Mouse (Mus musculus) heart, embryonic 12.5 days (tissue): ENCODE results near the gene Klhl30. TPM values are rescaled to one million over a fixed set of nuclear protein-coding genes. Genes with fewer than 3 reads are reported as not detected.

Source experiments
- ATAC-seq: fragments of 200-750 bp; cut with Nextera tagmentation; 2 replicates; pipeline ENCODE4 v1.8.0; 2017; ENCODE audit warnings: moderate TSS enrichment, moderate library complexity; ENCODE audit not compliant: insufficient number of reproducible peaks, low FRiP score
- H3K27ac ChIP-seq: fragments of 300-500 bp; sonication (generic); 2 replicates; pipeline ENCODE4 v1.5.1; 2016; ENCODE audit warnings: mild to moderate bottlenecking, moderate library complexity; ENCODE audit not compliant: poor library complexity, severe bottlenecking
- H3K27me3 ChIP-seq: fragments of 300-500 bp; sonication (generic); replicated peaks from 2 replicates; pipeline ENCODE4 v1.6.1; 2016; ENCODE audit warnings: mild to moderate bottlenecking, moderate library complexity
- H3K36me3 ChIP-seq: fragments of 300-500 bp; sonication (generic); 2 replicates; pipeline ENCODE4 v1.6.1; 2016; ENCODE audit warnings: mild to moderate bottlenecking, moderate library complexity
- H3K4me1 ChIP-seq: fragments of 300-500 bp; sonication (generic); replicated peaks from 2 replicates; pipeline ENCODE4 v1.6.1; 2016; ENCODE audit warnings: mild to moderate bottlenecking
- H3K4me2 ChIP-seq: fragments of 300-500 bp; sonication (generic); 2 replicates; pipeline ENCODE4 v1.6.1; 2016; ENCODE audit warnings: mild to moderate bottlenecking, moderate library complexity
- H3K4me3 ChIP-seq: fragments of 300-500 bp; sonication (generic); 2 replicates; pipeline ENCODE4 v1.5.1; 2016; ENCODE audit warnings: mild to moderate bottlenecking
- H3K9ac ChIP-seq: fragments of 300-500 bp; sonication (generic); 2 replicates; pipeline ENCODE4 v1.6.1; 2016; ENCODE audit warnings: mild to moderate bottlenecking, moderate library complexity
- H3K9me3 ChIP-seq: fragments of 300-500 bp; sonication (generic); replicated peaks from 2 replicates; pipeline ENCODE4 v1.6.1; 2016; ENCODE audit warnings: mild to moderate bottlenecking, moderate library complexity
- WGBS: fragments of 180-500 bp; shearing (Covaris S2); methylation state at CpG from one replicate; pipeline ENCODE4 v1.1.7; 2016; 5-methylcytosine and 5-hydroxymethylcytosine counted together
- polyA plus RNA-seq: library from polyadenylated mRNA; unstranded; fragments of >200 nt; fragmentation: Nextera tagmentation; extraction: Ambion mirVana; gene quantifications from 2 replicates; pipeline ENCODE4 v1.2.1, GENCODE M21; 2016

Klhl30 gene
- polyA plus RNA-seq, 1 experiment from 2014 or later = 44.2 TPM

DNA sequence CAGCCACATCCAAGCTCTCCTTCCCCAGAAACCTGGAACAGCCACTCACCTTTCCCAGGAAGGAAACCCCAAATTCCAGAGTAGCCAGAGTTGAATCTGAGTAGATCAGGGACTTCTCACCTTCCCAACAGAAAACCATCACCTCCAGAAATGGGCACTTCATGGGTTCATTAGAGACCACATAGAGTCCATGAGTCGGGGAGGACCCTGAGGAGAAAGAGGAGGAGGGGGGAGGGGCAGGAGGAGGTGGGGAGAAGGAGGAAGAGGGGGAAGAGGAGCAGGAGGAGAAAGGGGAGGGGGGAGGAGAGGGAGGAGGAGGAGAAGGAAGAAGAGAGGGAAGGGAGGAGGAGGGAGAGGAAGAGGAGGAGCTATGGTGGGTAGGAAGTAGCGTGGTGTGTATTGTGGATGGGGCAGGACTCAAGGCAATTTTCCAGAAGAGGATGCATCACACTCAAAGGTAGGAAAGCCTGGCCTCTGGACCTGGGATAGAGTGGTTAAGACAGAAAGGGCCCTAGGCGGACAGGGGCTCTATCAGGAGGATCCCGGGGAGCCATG lies 25.3 kb upstream of the Klhl30 start:
- Histone ChIP-seq H3K36me3 (no peaks in the 10 kb centered on the region), H3K4me3 (no peak overlapping the region), H3K27ac (no peak overlapping the region), H3K4me1 (peaks cover 13% of the 10 kb centered on the region), H3K27me3 (no peaks in the 10 kb centered on the region; the same call in 1 of the 2 replicates), H3K9ac (no peak overlapping the region), H3K4me2 (no peak overlapping the region), H3K9me3 (no peaks in the 10 kb centered on the region)
- WGBS = 75% methylated on average over 4 of the region's 4 CpGs
- no peak for ATAC-seq

DNA sequence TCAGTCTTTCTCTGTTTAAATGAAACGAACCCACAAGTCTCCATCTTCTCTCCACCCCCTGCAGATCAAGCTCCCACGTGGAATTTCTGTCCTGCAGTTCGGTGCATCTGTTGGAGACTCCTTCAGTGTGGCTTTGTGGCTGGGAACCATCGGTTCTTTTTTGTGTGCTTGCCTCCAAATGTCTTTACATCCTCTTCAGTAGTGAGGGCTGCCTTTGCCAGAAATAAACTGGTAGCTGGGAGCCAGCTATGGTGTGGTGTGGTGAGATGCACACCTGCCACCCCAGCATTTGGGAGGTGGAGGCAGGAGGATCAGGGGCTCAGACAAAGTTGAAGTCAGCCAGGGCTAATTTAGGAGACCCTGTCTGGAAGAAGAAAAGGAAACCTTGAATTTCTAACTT lies 18.7 kb upstream of the Klhl30 start:
- H3K9ac ChIP-seq = no peak overlapping the region
- 54% methylated on average over 4 of the region's 4 CpGs for WGBS
- no peaks in the 10 kb centered on the region for H3K36me3 ChIP-seq
- H3K27me3 ChIP-seq = peaks cover 16% of the 10 kb centered on the region; the same call in 1 of the 2 replicates
- H3K4me2 ChIP-seq = no peak overlapping the region
- ATAC-seq = no peak
- H3K9me3 ChIP-seq = no peaks in the 10 kb centered on the region
- H3K4me1 ChIP-seq = peaks cover 25% of the 10 kb centered on the region
- no peak overlapping the region for H3K4me3 ChIP-seq
- no peak overlapping the region for H3K27ac ChIP-seq

DNA sequence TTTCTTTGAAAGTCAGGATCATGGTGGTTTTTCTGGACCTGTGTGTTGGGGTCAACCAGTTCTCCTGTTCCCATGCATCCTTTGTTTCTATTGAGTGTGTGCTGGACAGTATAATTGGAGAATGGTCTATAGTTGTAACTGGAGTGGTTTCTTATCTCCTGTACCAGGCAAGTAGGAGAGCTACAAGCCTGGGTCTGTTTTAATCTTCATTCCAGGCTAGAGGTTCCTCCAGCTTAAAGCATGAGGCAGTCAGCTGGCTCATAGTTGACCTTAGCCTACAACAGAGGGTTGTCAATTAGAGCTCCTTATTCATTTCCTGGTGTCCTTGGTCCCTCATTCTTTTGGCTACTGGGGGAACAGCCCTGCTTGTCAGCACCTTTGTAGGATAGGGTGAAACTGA lies 17.2 kb upstream of the Klhl30 start:
- no peak for ATAC-seq
- H3K36me3 ChIP-seq = no peaks in the 10 kb centered on the region
- peaks cover 30% of the 10 kb centered on the region for H3K4me1 ChIP-seq
- no peak overlapping the region for H3K9ac ChIP-seq
- H3K27ac ChIP-seq = peak overlapping the region; percentile 20
- H3K4me3 ChIP-seq = no peak overlapping the region
- no peak overlapping the region for H3K4me2 ChIP-seq
- H3K9me3 ChIP-seq = no peaks in the 10 kb centered on the region
- peaks cover 29% of the 10 kb centered on the region; the same call in 1 of the 2 replicates for H3K27me3 ChIP-seq

DNA sequence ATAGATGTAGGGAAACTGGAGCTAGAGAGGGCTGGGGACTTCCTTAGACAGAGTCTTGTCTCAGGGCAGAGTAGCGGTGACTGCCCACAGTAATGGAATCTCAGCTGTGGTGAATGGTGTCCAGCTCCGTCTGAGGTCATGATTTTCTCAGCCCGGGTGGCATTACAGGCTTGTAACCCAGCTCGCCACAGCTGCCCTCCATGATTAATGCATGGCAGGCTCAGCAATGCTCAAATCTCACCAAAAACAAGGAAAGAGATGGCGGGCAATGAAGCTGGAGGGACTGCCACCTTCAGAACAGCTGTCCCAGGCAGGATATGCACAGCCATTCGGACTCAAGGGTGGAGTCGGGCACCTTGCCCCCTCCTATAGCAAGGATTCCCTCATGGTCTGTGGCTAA lies 13.5 kb upstream of the Klhl30 start:
- Histone ChIP-seq H3K4me2 (no peak overlapping the region), H3K4me3 (no peak overlapping the region), H3K9ac (no peak overlapping the region), H3K9me3 (no peaks in the 10 kb centered on the region), H3K27ac (no peak overlapping the region), H3K4me1 (peaks cover 28% of the 10 kb centered on the region), H3K27me3 (peaks cover 58% of the 10 kb centered on the region), H3K36me3 (no peaks in the 10 kb centered on the region)
- WGBS = 82% methylated on average over 7 of the region's 7 CpGs
- ATAC-seq = no peak

DNA sequence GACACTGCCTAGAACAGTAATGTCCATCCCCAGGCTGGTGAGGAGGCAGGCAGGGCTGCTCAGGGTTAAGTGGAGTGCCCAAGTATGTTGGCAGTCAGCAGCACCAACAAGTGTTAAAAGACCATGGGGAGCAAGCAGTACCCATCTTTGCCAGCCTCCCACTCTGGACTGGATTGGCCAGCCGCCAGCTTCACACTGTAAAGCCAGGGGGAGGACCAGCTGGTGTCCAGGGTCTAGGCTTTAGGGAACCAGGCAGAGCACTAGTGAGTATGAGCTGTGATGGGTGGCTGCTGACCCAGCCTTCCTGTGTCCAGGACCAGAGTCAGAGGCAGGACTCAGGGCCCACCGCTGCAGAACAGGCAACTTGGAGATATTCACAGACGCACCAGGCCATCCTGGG lies 6.8 kb upstream of the Klhl30 start:
- WGBS = 69% methylated on average over 3 of the region's 3 CpGs

DNA sequence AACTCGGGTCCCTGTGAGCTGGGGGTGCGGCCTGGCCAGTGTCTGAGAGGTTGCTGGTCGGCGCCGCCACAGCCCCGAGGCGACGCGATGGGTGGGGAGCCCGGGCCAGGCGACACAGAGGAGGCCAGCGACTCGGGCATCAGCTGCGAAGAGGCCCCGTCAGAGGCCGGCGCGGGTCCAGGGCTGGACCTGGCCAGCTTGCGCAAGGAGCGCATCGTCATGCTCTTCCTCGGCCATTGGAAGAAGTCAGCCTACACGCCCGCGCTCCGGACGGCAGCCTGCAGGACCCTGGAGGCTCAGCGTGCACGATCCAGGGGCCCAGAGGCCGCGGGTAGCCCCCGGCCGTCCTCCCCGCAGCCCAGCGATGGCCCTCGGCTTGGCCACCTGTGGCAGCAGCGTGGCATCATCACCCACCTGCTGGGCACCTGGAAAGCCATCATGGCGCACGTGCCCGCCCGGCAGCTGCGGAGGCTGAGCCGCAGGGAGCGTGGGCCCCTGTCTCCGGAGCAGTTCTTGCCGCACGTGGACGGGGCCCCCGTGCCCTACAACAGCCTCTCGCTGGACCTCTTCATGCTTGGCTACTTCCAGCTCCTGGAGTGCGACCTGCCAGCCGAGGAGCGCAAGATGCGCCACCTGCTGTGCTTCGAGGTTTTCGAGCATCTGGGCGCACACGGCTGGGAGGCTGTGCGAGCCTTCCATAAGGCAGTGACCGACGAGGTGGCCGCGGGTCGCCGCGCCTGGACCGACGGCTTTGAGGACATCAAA lies 5.7 kb upstream of the Klhl30 start:
- peaks cover 16% of the 10 kb centered on the region for H3K4me1 ChIP-seq
- H3K27me3 ChIP-seq = peaks cover 59% of the 10 kb centered on the region
- H3K9ac ChIP-seq = peak overlapping the region; percentile 21; the same call in 1 of the 2 replicates
- H3K27ac ChIP-seq = no peak overlapping the region
- no peaks in the 10 kb centered on the region for H3K36me3 ChIP-seq
- peak overlapping the region; percentile 36 for H3K4me3 ChIP-seq
- no peak for ATAC-seq
- H3K4me2 ChIP-seq = peak overlapping the region; percentile 69
- H3K9me3 ChIP-seq = no peaks in the 10 kb centered on the region
- WGBS = 4% methylated on average over 65 of the region's 68 CpGs

More for the DNA sequence above, 6.8 kb upstream of the Klhl30 start:
- no peak for ATAC-seq
- no peaks in the 10 kb centered on the region for H3K36me3 ChIP-seq
- H3K27ac ChIP-seq = no peak overlapping the region
- H3K9ac ChIP-seq = no peak overlapping the region
- H3K9me3 ChIP-seq = no peaks in the 10 kb centered on the region
- H3K27me3 ChIP-seq = peaks cover 70% of the 10 kb centered on the region
- H3K4me1 ChIP-seq = peaks cover 12% of the 10 kb centered on the region
- H3K4me3 ChIP-seq = no peak overlapping the region
- H3K4me2 ChIP-seq = no peak overlapping the region

DNA sequence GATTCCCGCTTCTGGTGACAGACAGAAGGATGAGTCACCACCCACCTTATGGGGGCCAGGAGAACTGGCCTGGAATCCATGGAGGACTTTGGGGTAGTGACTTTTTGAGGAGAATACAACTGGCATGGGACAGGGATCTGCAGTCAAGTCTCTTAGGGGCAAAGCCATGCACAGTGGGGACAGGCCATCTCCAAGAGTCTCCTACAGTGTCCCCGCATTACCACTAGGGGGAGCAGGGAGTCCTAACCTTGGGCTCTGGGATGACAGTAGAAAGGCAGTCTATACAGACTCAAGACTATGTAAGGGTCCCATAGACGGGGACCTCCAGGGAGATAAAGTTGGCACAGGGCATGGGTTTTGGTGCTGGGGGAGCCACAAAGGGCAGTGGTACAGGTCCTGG lies 3.9 kb upstream of the Klhl30 start:
- H3K36me3 ChIP-seq = no peaks in the 10 kb centered on the region
- peaks cover 49% of the 10 kb centered on the region for H3K27me3 ChIP-seq
- H3K4me2 ChIP-seq = no peak overlapping the region
- ATAC-seq = peak; percentile 49; the same call in 1 of the 2 replicates
- H3K27ac ChIP-seq = no peak overlapping the region
- no peaks in the 10 kb centered on the region for H3K9me3 ChIP-seq
- no peak overlapping the region for H3K9ac ChIP-seq
- WGBS = 36% methylated on average over 3 of the region's 3 CpGs
- H3K4me3 ChIP-seq = no peak overlapping the region
- peaks cover 29% of the 10 kb centered on the region for H3K4me1 ChIP-seq

DNA sequence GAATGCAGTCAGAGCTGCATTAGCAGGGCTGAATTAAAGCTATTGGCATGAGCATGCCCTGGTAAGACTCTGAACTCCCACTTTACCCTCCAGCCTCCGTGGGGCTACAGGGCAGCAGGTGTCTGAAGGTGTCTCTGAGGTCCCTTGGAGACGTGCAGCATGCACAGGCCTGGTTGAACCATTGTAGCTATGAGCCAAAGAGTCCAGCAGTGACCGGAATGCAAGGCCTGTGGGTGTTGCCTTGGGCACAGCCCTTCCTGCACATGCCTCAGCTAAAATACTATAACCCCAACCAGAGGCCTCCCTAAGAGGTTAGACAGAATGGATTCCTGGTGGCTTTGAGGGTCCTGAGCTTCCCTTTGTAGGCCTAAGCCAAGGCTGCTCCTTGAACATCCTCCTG lies 433 bp downstream of the Klhl30 start:
- Histone ChIP-seq H3K27ac (peak overlapping the region; percentile 84), H3K9ac (peak overlapping the region; percentile 69)

DNA sequence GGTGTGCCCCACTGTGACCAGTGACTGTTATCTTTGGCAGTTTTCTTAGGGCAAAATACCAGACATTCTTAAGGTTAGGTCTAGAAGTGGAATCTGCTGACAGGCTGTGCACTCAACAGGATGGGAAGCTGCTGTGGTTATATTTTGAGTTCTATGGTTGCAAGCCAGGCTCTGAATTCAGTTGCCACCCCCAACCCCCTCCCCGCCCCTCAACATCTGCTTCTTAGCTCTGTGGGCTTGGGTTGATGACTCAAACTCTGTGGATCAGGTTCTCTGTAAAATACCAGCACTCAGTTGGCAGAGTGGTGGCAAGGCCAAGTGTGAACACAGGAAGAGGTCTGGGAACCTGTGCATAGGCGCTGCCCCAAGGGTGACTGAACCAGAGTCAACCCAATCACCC lies 1.5 kb downstream of the Klhl30 start:
- WGBS = 70% methylated on average over 2 of the region's 2 CpGs
- Histone ChIP-seq H3K4me2 (peak overlapping the region; percentile 77), H3K36me3 (peaks cover 32% of the 10 kb centered on the region), H3K27ac (no peak overlapping the region), H3K4me1 (peaks cover 33% of the 10 kb centered on the region), H3K4me3 (no peak overlapping the region), H3K27me3 (no peaks in the 10 kb centered on the region), H3K9me3 (no peaks in the 10 kb centered on the region), H3K9ac (no peak overlapping the region)
- no peak for ATAC-seq

More for the DNA sequence above, 433 bp downstream of the Klhl30 start:
- 52% methylated on average over 3 of the region's 3 CpGs for WGBS
- Histone ChIP-seq H3K4me2 (peak overlapping the region; percentile 77), H3K9me3 (no peaks in the 10 kb centered on the region), H3K27me3 (peaks cover 5% of the 10 kb centered on the region), H3K4me3 (peak overlapping the region; percentile 44), H3K4me1 (peaks cover 33% of the 10 kb centered on the region), H3K36me3 (peaks cover 22% of the 10 kb centered on the region)
- ATAC-seq = no peak

DNA sequence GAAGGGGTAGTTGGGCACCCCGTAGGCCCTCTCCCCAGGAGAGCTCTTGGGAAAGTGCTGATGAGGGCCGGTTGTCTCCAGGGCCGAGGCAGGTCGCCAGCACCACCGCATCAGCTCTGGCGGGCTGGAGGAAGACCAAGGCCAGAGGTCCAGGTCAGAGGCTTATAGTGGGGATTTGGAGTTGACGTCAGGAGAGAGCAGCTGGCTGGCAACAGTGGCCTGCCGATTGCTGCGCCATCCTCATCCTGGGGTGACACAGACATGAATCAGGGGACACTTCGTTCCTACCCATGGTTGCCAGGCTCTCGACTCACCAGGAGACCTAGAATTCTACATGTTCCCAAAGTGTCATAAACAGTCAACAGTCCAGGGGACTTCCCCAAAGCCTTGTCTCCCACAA lies 5.3 kb downstream of the Klhl30 start:
- H3K9me3 ChIP-seq = no peaks in the 10 kb centered on the region
- H3K4me2 ChIP-seq = no peak overlapping the region
- WGBS = 81% methylated on average over 11 of the region's 11 CpGs
- H3K27me3 ChIP-seq = no peaks in the 10 kb centered on the region
- H3K4me3 ChIP-seq = no peak overlapping the region
- no peak for ATAC-seq
- no peak overlapping the region for H3K27ac ChIP-seq
- H3K9ac ChIP-seq = no peak overlapping the region
- H3K36me3 ChIP-seq = peaks cover 70% of the 10 kb centered on the region
- H3K4me1 ChIP-seq = peaks cover 23% of the 10 kb centered on the region

DNA sequence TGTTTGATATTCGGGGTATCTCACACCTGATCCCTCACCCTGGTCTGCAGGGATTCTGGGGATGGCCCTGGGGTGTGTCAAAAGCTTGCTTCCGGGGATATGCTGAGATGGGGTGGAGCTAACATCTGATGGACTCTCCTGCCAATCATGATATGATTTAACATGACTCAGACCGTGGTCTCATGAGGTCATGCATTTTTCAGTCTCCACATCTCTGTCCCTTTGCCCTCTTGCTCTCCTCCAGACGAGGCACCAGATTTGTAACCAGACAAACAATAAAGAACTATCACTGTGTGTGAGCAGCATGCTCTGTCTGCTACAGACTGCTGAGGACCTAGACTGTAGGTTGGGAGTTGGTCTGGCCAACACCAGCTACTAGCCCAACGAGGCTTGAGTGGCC lies 11.3 kb downstream of the Klhl30 start:
- Histone ChIP-seq H3K9me3 (peaks cover 14% of the 10 kb centered on the region; the same call in 1 of the 2 replicates), H3K36me3 (peaks cover 66% of the 10 kb centered on the region), H3K9ac (no peak overlapping the region), H3K27me3 (0 out of 2 replicates have a peak, but pooled peaks cover 7% of the 10 kb centered on the region), H3K4me1 (peaks cover 11% of the 10 kb centered on the region), H3K27ac (no peak overlapping the region), H3K4me3 (no peak overlapping the region), H3K4me2 (no peak overlapping the region)
- 71% methylated on average over 5 of the region's 5 CpGs for WGBS
- ATAC-seq = no peak
